Comparison of ENCODE assay signal across 30 mouse cellular contexts in genomic region chr13:75524481-75524880, GRCm38 (mm10).
"Had no signal": no experiment of that assay in that cellular context is flagged by ENCODE, and none has a peak within 500 bp of the region (broad histone marks: within the 10 kb centered on the region; RNA-seq: fewer than 3 reads in every experiment).

No protein-coding gene starts in this region.

- H3K4me2 ChIP-seq: limb, embryonic 12.5 days; limb, embryonic 13.5 days; limb, embryonic 15.5 days; liver, embryonic 11.5 days; liver, embryonic 12.5 days; liver, embryonic 13.5 days; liver, embryonic 15.5 days; lung, embryonic 14.5 days; lung, embryonic 15.5 days; midbrain, embryonic 11.5 days; midbrain, embryonic 12.5 days; midbrain, embryonic 13.5 days; midbrain, embryonic 15.5 days had no signal

- DNase-seq: left cerebral cortex, postnatal 4 days; liver; liver, embryonic 13.5 days; liver, postnatal 0 days; lung, adult 18-20 months; lung, adult 2 months; lung, postnatal 10 days; lung, postnatal 14 days; lung, postnatal 36 days; lung, postnatal 4 days had no signal

- H3K27ac ChIP-seq: limb, embryonic 10.5 days; limb, embryonic 13.5 days; limb, embryonic 15.5 days; liver, embryonic 12.5 days; liver, embryonic 13.5 days; liver, embryonic 14.5 days; liver, embryonic 15.5 days; lung, embryonic 15.5 days; macrophage; midbrain, embryonic 10.5 days; midbrain, embryonic 12.5 days; midbrain, embryonic 13.5 days; midbrain, embryonic 15.5 days had no signal

- H3K4me1 ChIP-seq: limb, embryonic 10.5 days; liver, embryonic 12.5 days; liver, embryonic 13.5 days; liver, embryonic 15.5 days; megakaryocyte, embryonic 14.5 days; midbrain, embryonic 10.5 days; midbrain, embryonic 12.5 days; midbrain, embryonic 13.5 days; midbrain, embryonic 15.5 days had no signal

- H3K36me3 ChIP-seq: limb, embryonic 10.5 days; limb, embryonic 12.5 days; limb, embryonic 13.5 days; limb, embryonic 15.5 days; liver, embryonic 12.5 days; liver, embryonic 13.5 days; liver, embryonic 15.5 days; lung, embryonic 15.5 days; midbrain, embryonic 10.5 days; midbrain, embryonic 12.5 days; midbrain, embryonic 13.5 days; midbrain, embryonic 15.5 days had no signal

- H3K9ac ChIP-seq: limb, embryonic 12.5 days; limb, embryonic 13.5 days; limb, embryonic 15.5 days; liver, embryonic 12.5 days; liver, embryonic 13.5 days; liver, embryonic 14.5 days; liver, embryonic 15.5 days; liver, postnatal 0 days; lung, embryonic 14.5 days; lung, embryonic 15.5 days; midbrain, embryonic 12.5 days; midbrain, embryonic 13.5 days; midbrain, embryonic 15.5 days had no signal

- H3K4me3 ChIP-seq: limb, embryonic 10.5 days; limb, embryonic 12.5 days; limb, embryonic 13.5 days; limb, embryonic 15.5 days; liver, embryonic 12.5 days; liver, embryonic 13.5 days; liver, embryonic 15.5 days; lung, embryonic 15.5 days; megakaryocyte, embryonic 14.5 days; midbrain, embryonic 10.5 days; midbrain, embryonic 12.5 days; midbrain, embryonic 13.5 days; midbrain, embryonic 15.5 days; myocyte had no signal

- H3K9me3 ChIP-seq: limb, embryonic 10.5 days; limb, embryonic 12.5 days; limb, embryonic 13.5 days; limb, embryonic 15.5 days; liver, embryonic 12.5 days; liver, embryonic 13.5 days; liver, embryonic 15.5 days; lung, embryonic 15.5 days; megakaryocyte, embryonic 14.5 days; midbrain, embryonic 10.5 days; midbrain, embryonic 12.5 days; midbrain, embryonic 13.5 days; midbrain, embryonic 15.5 days had no signal

- ATAC-seq: liver, embryonic 12.5 days; liver, postnatal 0 days; lung, postnatal 0 days; midbrain, embryonic 13.5 days; midbrain, embryonic 15.5 days; midbrain, embryonic 16.5 days had no signal

- H3K27me3 ChIP-seq: limb, embryonic 12.5 days; limb, embryonic 13.5 days; limb, embryonic 15.5 days; liver, embryonic 12.5 days; liver, embryonic 13.5 days; liver, embryonic 15.5 days; lung, embryonic 15.5 days; megakaryocyte, embryonic 14.5 days; midbrain, embryonic 12.5 days; midbrain, embryonic 13.5 days; midbrain, embryonic 15.5 days had no signal
